Mouse (Mus musculus): ENCODE results near the gene Kcnip4. TPM values are rescaled to one million over a fixed set of nuclear protein-coding genes. Genes with fewer than 3 reads are reported as not detected.

Gene Kcnip4
- polyA plus RNA-seq, 1 experiment: not detected

DNA sequence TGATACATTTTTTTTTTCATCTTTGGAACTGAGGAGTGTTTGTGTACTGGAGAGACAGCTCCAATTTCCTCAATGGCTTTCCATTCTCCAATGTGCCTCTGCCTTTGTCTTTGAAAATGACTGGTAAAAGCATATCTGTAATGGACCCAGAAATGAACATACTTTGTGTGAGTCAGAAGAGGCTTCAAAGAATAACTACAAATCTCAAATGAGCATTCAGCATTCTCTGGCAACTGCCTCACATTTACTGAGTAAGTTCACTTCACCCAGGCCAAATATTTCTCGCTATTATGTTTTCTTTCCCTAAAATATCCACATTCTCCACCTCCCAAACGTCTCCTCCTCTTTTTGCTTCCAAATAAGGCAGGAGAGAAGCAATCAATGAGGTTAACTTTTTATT is 646.6 kb downstream of the Kcnip4 start:
- no peak overlapping the region for H3K4me3 ChIP-seq (ENCODE audit: extremely low read depth, insufficient read depth, insufficient read length)
- no peaks in the 10 kb centered on the region for H3K4me1 ChIP-seq (ENCODE audit: control insufficient read depth, insufficient read depth, insufficient read length)
- no peak for DNase-seq (ENCODE audit: low read depth in 1 of 2, low spot score in 2 of 2)
- WGBS: 47% methylated on average over 2 of the region's 2 CpGs
- H3K27me3 ChIP-seq (ENCODE audit: control insufficient read depth, insufficient read depth, low read length): no peaks in the 10 kb centered on the region
- no peak overlapping the region for H3K27ac ChIP-seq (ENCODE audit: insufficient read depth, low read length)
- H3K36me3 ChIP-seq (ENCODE audit: control insufficient read depth, insufficient read depth, low read length): no peaks in the 10 kb centered on the region
- TF ChIP-seq POLR2A (IDR thresholded peaks at IDR 0.05; ENCODE audit: low read depth, low read length): no peak
- TF ChIP-seq CTCF (IDR thresholded peaks at IDR 0.05; ENCODE audit: extremely low read depth, insufficient read depth, insufficient read length, insufficient replicate concordance): no peak

DNA sequence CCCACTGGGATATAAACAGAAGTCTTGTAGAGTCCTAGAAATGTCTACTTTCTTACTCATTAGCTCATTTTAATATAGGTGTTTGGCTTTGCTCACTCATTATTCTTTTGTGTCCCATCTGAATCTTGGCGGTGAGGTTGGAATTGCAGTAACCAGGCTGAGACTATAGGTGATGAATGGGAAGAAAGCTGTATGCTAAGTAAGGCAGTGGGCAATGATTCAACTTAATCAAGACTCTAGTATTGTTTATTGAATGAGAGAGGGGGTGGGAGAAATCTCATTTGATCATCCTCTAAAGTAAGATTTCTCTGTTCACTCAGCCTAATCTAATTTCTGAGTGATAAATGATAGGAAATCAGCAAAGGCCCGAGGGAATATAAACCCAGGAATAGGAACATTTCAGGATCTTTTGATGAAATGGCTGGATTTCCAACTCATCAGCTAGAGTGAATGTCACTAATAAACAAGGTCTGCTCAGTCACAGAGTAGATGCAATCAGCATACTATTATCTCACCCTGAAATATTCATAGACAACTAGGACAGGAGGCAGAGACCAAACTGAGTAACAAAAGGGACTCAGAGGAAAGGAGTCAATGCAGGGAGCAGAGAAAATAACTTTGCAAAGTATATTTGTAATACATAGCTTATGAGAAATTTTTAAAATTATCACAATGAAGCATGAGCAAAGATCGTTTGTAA is 660.3 kb downstream of the Kcnip4 start:
- H3K27ac ChIP-seq (ENCODE audit: insufficient read depth, low read length): no peak overlapping the region
- H3K27me3 ChIP-seq (ENCODE audit: control insufficient read depth, insufficient read depth, low read length): no peaks in the 10 kb centered on the region
- no peaks in the 10 kb centered on the region for H3K4me1 ChIP-seq (ENCODE audit: control insufficient read depth, insufficient read depth, insufficient read length)
- H3K4me3 ChIP-seq (ENCODE audit: extremely low read depth, insufficient read depth, insufficient read length): no peak overlapping the region
- TF ChIP-seq CTCF (IDR thresholded peaks at IDR 0.05; ENCODE audit: extremely low read depth, insufficient read depth, insufficient read length, insufficient replicate concordance): no peak
- TF ChIP-seq POLR2A (IDR thresholded peaks at IDR 0.05; ENCODE audit: low read depth, low read length): no peak
- H3K36me3 ChIP-seq (ENCODE audit: control insufficient read depth, insufficient read depth, low read length): no peaks in the 10 kb centered on the region
- WGBS: 80% methylated on average over 3 of the region's 3 CpGs
- DNase-seq (ENCODE audit: low read depth in 1 of 2, low spot score in 2 of 2): no peak

DNA sequence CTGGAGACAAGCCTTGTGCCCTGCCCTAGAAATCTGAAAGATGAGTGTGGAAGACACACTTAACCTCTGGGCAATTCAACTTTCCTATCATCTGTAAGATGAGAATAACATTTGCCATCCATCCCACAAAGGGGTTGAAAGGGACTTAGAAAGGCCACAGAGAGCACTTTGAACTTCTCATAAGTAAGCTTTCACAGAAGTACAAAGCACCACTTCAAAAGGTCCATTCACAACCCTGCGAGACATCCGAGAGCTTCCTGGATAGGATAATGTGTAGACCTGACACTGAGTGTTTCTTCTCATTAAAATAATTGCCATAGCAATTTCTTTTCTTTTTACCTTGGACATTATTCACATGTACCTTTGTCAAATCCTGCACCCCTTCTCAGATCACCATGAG is 683.7 kb downstream of the Kcnip4 start:
- WGBS: 81% methylated on average over 2 of the region's 2 CpGs
- no peaks in the 10 kb centered on the region for H3K4me1 ChIP-seq (ENCODE audit: control insufficient read depth, insufficient read depth, insufficient read length)
- H3K27ac ChIP-seq (ENCODE audit: insufficient read depth, low read length): no peak overlapping the region
- no peak for DNase-seq (ENCODE audit: low read depth in 1 of 2, low spot score in 2 of 2)
- no peaks in the 10 kb centered on the region for H3K27me3 ChIP-seq (ENCODE audit: control insufficient read depth, insufficient read depth, low read length)
- no peaks in the 10 kb centered on the region for H3K36me3 ChIP-seq (ENCODE audit: control insufficient read depth, insufficient read depth, low read length)
- TF ChIP-seq POLR2A (IDR thresholded peaks at IDR 0.05; ENCODE audit: low read depth, low read length): no peak
- TF ChIP-seq CTCF (IDR thresholded peaks at IDR 0.05; ENCODE audit: extremely low read depth, insufficient read depth, insufficient read length, insufficient replicate concordance): no peak
- H3K4me3 ChIP-seq (ENCODE audit: extremely low read depth, insufficient read depth, insufficient read length): no peak overlapping the region

DNA sequence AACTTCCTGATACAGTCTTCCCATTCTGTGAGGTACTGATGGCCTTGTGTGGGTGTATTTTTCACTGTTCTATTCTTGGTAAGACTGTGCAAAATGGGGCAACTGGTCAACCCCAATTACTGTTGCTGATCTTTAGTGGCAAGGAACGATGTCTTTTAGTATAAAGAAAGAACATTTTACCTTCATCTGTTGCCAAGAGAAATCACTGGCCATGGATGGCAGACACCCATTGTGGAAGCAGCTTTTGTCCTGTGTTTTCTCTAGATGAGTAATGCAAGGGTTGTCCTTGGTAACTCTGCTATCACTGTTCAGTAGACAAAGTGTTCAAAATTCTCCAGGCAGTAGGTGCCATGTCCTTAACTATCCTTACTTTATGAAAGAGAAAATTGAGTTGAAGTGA is 729.2 kb downstream of the Kcnip4 start:
- TF ChIP-seq CTCF (IDR thresholded peaks at IDR 0.05; ENCODE audit: extremely low read depth, insufficient read depth, insufficient read length, insufficient replicate concordance) (no peak), POLR2A (IDR thresholded peaks at IDR 0.05; ENCODE audit: low read depth, low read length) (no peak)
- no peak overlapping the region for H3K4me3 ChIP-seq (ENCODE audit: extremely low read depth, insufficient read depth, insufficient read length)
- H3K36me3 ChIP-seq (ENCODE audit: control insufficient read depth, insufficient read depth, low read length): no peaks in the 10 kb centered on the region
- WGBS: 84% methylated on average over 1 of the region's 1 CpGs
- DNase-seq (ENCODE audit: low read depth in 1 of 2, low spot score in 2 of 2): no peak
- H3K27me3 ChIP-seq (ENCODE audit: control insufficient read depth, insufficient read depth, low read length): no peaks in the 10 kb centered on the region
- H3K4me1 ChIP-seq (ENCODE audit: control insufficient read depth, insufficient read depth, insufficient read length): no peaks in the 10 kb centered on the region
- no peak overlapping the region for H3K27ac ChIP-seq (ENCODE audit: insufficient read depth, low read length)

DNA sequence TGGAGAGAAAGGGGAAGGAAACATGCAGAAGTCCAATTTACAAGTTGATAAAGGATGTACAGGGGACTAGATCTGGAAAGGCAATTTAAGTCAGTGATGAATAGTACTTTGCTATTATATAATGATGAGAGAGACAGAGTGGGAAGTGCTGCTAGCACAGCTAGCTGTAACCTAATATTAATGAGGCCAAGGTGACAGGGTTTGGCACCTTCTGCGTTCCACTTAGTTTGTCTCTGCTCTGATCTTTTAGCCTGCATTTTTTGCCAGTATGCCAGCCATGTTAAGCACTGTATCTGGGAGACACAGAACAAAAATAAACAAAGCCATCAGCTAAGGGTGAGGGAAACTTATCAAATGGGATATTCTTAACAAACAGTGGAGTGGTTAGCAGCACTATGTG is 745.3 kb downstream of the Kcnip4 start:
- WGBS: 74% methylated on average over 1 of the region's 1 CpGs
- Histone ChIP-seq H3K36me3 (ENCODE audit: control insufficient read depth, insufficient read depth, low read length) (no peaks in the 10 kb centered on the region), H3K4me1 (ENCODE audit: control insufficient read depth, insufficient read depth, insufficient read length) (no peaks in the 10 kb centered on the region), H3K4me3 (ENCODE audit: extremely low read depth, insufficient read depth, insufficient read length) (no peak overlapping the region), H3K27ac (ENCODE audit: insufficient read depth, low read length) (no peak overlapping the region), H3K27me3 (ENCODE audit: control insufficient read depth, insufficient read depth, low read length) (no peaks in the 10 kb centered on the region)
- DNase-seq (ENCODE audit: low read depth in 1 of 2, low spot score in 2 of 2): no peak
- no peak for TF ChIP-seq CTCF (IDR thresholded peaks at IDR 0.05; ENCODE audit: extremely low read depth, insufficient read depth, insufficient read length, insufficient replicate concordance)
- no peak for TF ChIP-seq POLR2A (IDR thresholded peaks at IDR 0.05; ENCODE audit: low read depth, low read length)

DNA sequence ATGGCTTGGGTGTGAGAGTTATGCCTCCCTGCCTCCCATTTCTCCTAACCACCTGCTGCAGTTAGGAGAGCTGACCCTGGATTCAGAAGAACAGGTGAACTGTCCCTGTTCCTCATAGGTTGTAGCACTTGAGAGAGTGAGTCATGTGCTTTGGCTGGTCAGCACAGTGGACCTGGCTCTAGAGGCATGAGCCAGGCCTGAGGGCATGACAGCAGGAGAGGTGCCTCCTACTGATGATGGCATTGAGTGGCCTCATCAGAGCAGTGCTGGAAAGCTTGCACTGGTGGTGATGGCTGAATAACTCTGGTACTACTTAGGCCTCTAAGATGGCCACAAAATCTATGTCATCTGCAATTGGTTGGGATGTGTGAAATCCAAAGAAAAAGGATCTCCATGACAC is 776.1 kb downstream of the Kcnip4 start:
- Histone ChIP-seq H3K36me3 (ENCODE audit: control insufficient read depth, insufficient read depth, low read length) (no peaks in the 10 kb centered on the region), H3K27me3 (ENCODE audit: control insufficient read depth, insufficient read depth, low read length) (no peaks in the 10 kb centered on the region), H3K27ac (ENCODE audit: insufficient read depth, low read length) (no peak overlapping the region), H3K4me1 (ENCODE audit: control insufficient read depth, insufficient read depth, insufficient read length) (no peaks in the 10 kb centered on the region), H3K4me3 (ENCODE audit: extremely low read depth, insufficient read depth, insufficient read length) (no peak overlapping the region)
- TF ChIP-seq POLR2A (IDR thresholded peaks at IDR 0.05; ENCODE audit: low read depth, low read length) (no peak), CTCF (IDR thresholded peaks at IDR 0.05; ENCODE audit: extremely low read depth, insufficient read depth, insufficient read length, insufficient replicate concordance) (no peak)
- DNase-seq (ENCODE audit: low read depth in 1 of 2, low spot score in 2 of 2): no peak

DNA sequence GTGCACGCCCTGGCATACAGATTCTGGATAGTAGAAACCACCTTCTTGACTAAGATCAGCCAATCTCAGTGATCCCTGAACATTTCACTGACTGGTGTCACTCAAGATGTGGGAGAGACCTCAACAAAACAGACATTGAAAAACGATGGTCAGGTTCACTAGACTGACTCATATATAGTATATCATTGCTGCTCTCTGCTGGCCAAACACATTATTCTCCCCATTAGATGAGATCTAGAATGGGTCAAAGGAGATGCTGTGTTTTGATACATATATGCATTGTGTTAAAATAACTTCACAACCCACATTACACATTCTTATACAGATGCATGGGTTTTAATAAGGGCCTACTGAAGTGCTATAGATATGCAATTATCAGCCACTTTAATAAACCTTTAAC is 787.1 kb downstream of the Kcnip4 start:
- TF ChIP-seq CTCF (IDR thresholded peaks at IDR 0.05; ENCODE audit: extremely low read depth, insufficient read depth, insufficient read length, insufficient replicate concordance) (no peak), POLR2A (IDR thresholded peaks at IDR 0.05; ENCODE audit: low read depth, low read length) (no peak)
- H3K4me1 ChIP-seq (ENCODE audit: control insufficient read depth, insufficient read depth, insufficient read length): no peaks in the 10 kb centered on the region
- H3K36me3 ChIP-seq (ENCODE audit: control insufficient read depth, insufficient read depth, low read length): no peaks in the 10 kb centered on the region
- no peaks in the 10 kb centered on the region for H3K27me3 ChIP-seq (ENCODE audit: control insufficient read depth, insufficient read depth, low read length)
- DNase-seq (ENCODE audit: low read depth in 1 of 2, low spot score in 2 of 2): no peak
- no peak overlapping the region for H3K4me3 ChIP-seq (ENCODE audit: extremely low read depth, insufficient read depth, insufficient read length)
- 41% methylated on average over 2 of the region's 2 CpGs for WGBS
- no peak overlapping the region for H3K27ac ChIP-seq (ENCODE audit: insufficient read depth, low read length)
